ENCODE assay signal across 13 mouse cellular contexts in genomic region chr11:81369497-81370425, GRCm38 (mm10).
DNase-seq lines count a peak whose midpoint lies in the region; ATAC-seq lines count a peak whose summit lies in the region.
"Had no signal": no experiment of that assay in that cellular context is flagged by ENCODE, and none has a peak within 500 bp of the region (broad histone marks: within the 10 kb centered on the region; RNA-seq: fewer than 3 reads in every experiment).

No protein-coding gene starts in this region.

- no peaks in the 10 kb centered on the region for H3K36me3 ChIP-seq in hindbrain, embryonic 10.5 days
- no peaks in the 10 kb centered on the region for H3K36me3 ChIP-seq in hindbrain, embryonic 12.5 days
- H3K36me3 ChIP-seq in embryonic facial prominence, embryonic 12.5 days, result no peaks in the 10 kb centered on the region
- no peaks in the 10 kb centered on the region for H3K36me3 ChIP-seq in limb, embryonic 10.5 days

- H3K4me1 ChIP-seq in hindbrain, embryonic 10.5 days (replicated peaks), result peaks cover 37% of the 10 kb centered on the region
- peaks cover 26% of the 10 kb centered on the region for H3K4me1 ChIP-seq in hindbrain, embryonic 12.5 days
- H3K4me1 ChIP-seq in embryonic facial prominence, embryonic 12.5 days, result peaks cover 21% of the 10 kb centered on the region
- H3K4me1 ChIP-seq in limb, embryonic 10.5 days, result peaks cover 50% of the 10 kb centered on the region

- ATAC-seq in hindbrain, embryonic 12.5 days (ENCODE audit: low FRiP score), result no peak
- 0 out of 2 replicates have a peak, but pooled peaks have one; percentile 10 for ATAC-seq in embryonic facial prominence, embryonic 12.5 days (ENCODE audit: insufficient number of reproducible peaks, insufficient read depth, low FRiP score, low TSS enrichment)
- ATAC-seq: intestine, embryonic 16.5 days had no signal

- WGBS in hindbrain, embryonic 10.5 days, result 37% methylated on average over 10 of the region's 10 CpGs
- 41% methylated on average over 10 of the region's 10 CpGs for WGBS in hindbrain, embryonic 12.5 days
- WGBS in embryonic facial prominence, embryonic 12.5 days, result 24% methylated on average over 10 of the region's 10 CpGs
- WGBS in limb, embryonic 10.5 days, result 33% methylated on average over 10 of the region's 10 CpGs

- peak; percentile 42 for DNase-seq in hindbrain, embryonic 10.5 days (ENCODE audit: low spot score)
- DNase-seq in embryo, embryonic 10 days (ENCODE audit: low spot score), result peak; percentile 74
- peak; percentile 44 for DNase-seq in limb, embryonic 10.5 days (ENCODE audit: low spot score)
- no peak for DNase-seq in frontal cortex, postnatal 36 days (ENCODE audit: low spot score in 2 of 2)
- DNase-seq in adrenal gland, adult 2 months, result no peak
- no peak for DNase-seq in thymus, postnatal 10 days (ENCODE audit: low spot score in 2 of 2)
- DNase-seq: cerebellum, adult 18-20 months; lung, postnatal 14 days; thymus, adult 2 months had no signal

- no peak overlapping the region for H3K9ac ChIP-seq in hindbrain, embryonic 12.5 days
- no peak overlapping the region for H3K9ac ChIP-seq in embryonic facial prominence, embryonic 12.5 days

- peaks cover 2% of the 10 kb centered on the region; the same call in 1 of the 2 replicates for H3K9me3 ChIP-seq in hindbrain, embryonic 10.5 days
- no peaks in the 10 kb centered on the region; the same call in 1 of the 2 replicates for H3K9me3 ChIP-seq in hindbrain, embryonic 12.5 days (replicated peaks)
- H3K9me3 ChIP-seq in embryonic facial prominence, embryonic 12.5 days, result no peaks in the 10 kb centered on the region
- no peaks in the 10 kb centered on the region for H3K9me3 ChIP-seq in limb, embryonic 10.5 days (replicated peaks)

- H3K27me3 ChIP-seq in hindbrain, embryonic 10.5 days (ENCODE audit: insufficient read depth, poor library complexity, severe bottlenecking), result peaks cover 3% of the 10 kb centered on the region; the same call in 1 of the 2 replicates
- no peaks in the 10 kb centered on the region; the same call in 1 of the 2 replicates for H3K27me3 ChIP-seq in hindbrain, embryonic 12.5 days
- 0 out of 2 replicates have a peak, but pooled peaks cover 3% of the 10 kb centered on the region for H3K27me3 ChIP-seq in embryonic facial prominence, embryonic 12.5 days
- H3K27me3 ChIP-seq in limb, embryonic 10.5 days (ENCODE audit: low read depth, poor library complexity, severe bottlenecking), result no peaks in the 10 kb centered on the region

- no peak overlapping the region for H3K4me3 ChIP-seq in hindbrain, embryonic 10.5 days
- H3K4me3 ChIP-seq in hindbrain, embryonic 12.5 days, result no peak overlapping the region
- no peak overlapping the region for H3K4me3 ChIP-seq in embryonic facial prominence, embryonic 12.5 days
- H3K4me3 ChIP-seq in limb, embryonic 10.5 days, result 0 out of 2 replicates have a peak overlapping the region, but pooled peaks have one; percentile 6
- H3K4me3 ChIP-seq: heart, adult 2 months had no signal

- no peak overlapping the region for H3K4me2 ChIP-seq in hindbrain, embryonic 12.5 days (replicated peaks)
- no peak overlapping the region for H3K4me2 ChIP-seq in embryonic facial prominence, embryonic 12.5 days (replicated peaks)

- H3K27ac ChIP-seq in hindbrain, embryonic 10.5 days, result peak overlapping the region; percentile 62
- no peak overlapping the region for H3K27ac ChIP-seq in hindbrain, embryonic 12.5 days
- no peak overlapping the region for H3K27ac ChIP-seq in embryonic facial prominence, embryonic 12.5 days
- peak overlapping the region; percentile 74 for H3K27ac ChIP-seq in limb, embryonic 10.5 days
- H3K27ac ChIP-seq: heart, adult 2 months had no signal

Comparison
In these comparisons a context has a peak if more than half of its experiments do, and no peak if none do; other contexts are left out.
1. H3K27ac ChIP-seq: peak in hindbrain, embryonic 10.5 days (single experiment) and limb, embryonic 10.5 days (single experiment); none in hindbrain, embryonic 12.5 days (single experiment) and embryonic facial prominence, embryonic 12.5 days (single experiment).
2. DNase-seq: peak in hindbrain, embryonic 10.5 days (single experiment), embryo, embryonic 10 days (single experiment) and limb, embryonic 10.5 days (single experiment); none in frontal cortex, postnatal 36 days (0 of 2), adrenal gland, adult 2 months (single experiment) and thymus, postnatal 10 days (0 of 2).